Mouse (Mus musculus) liver (tissue): ENCODE data around the gene Slc7a6os.
A peak's percentile ranks its signal among the peaks of the same experiment; 100 is the strongest.
"Not testable (repeated sequence)": the region's sequence is repeated elsewhere in the genome, so short reads cannot be mapped to it uniquely, and the experiment has no call there.

Experiments
- DNase-seq: peaks from one replicate; pipeline ENCODE4 v3.0.0-alpha.2; 2020; ENCODE audit warnings: mixed read lengths

Gene Slc7a6os

DNA sequence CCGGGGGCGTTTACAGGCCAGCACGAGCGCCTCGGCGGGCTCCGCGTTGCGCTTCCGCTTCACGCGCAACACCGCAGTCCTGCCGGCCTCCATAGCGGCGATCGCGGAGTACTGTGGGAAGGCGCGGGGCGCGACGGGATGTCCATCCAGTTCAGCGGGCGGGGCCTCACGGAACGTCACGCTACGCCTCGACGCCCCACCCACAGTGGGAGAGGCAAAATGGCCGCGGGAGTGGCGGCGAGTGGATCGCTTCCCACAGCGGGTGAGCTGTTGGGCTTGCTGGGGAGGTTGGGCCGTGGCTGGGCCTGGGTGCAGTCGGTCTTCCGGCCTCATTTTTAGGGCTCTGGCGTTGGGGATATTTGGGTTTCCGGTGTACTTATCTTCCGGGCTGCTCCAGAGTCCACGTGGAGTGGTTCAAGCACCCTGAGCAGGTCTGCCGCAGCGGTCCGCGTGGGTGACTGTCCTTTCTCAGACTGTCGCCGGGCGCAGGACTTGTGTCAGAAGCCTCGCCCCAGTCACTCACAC lies at the start of gene Slc7a6os, which contains the start of gene Prmt7:
Gene Slc7a6os (minus strand): TSS at position 115 of the 525 bp plus-strand sequence.
Gene Prmt7 (plus strand): TSS at position 116 of the 525 bp plus-strand sequence.
- DNase-seq = peak; percentile 96

- no peak for DNase-seq
These were observed 49.0 kb upstream of the Slc7a6os start for GRCm38 (mm10) chr8:106259579-106260255.

GRCm38 (mm10) chr8:106258169-106258568 lies 47.4 kb upstream of the Slc7a6os start:
- DNase-seq = no peak

DNA sequence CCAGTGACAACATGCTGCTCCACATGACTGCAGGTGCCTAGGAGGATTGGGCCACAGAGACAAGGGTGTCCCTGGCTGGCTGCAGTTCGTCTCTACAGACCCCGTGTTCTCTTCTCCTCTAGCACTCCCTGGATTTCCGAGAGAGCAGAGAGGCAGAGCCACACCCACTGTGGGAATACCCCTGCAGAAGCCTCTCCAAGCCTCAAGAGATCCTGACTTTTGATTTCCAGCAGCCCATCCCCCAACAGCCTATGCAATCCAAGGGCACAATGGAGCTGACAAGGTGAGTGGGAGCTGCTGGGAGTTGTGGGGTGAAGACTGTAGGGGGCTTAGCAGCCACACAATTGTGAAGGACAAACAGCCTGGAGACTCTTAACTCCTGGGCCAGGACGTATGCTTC lies 39.5 kb upstream of the Slc7a6os start:
- DNase-seq = no peak

GRCm38 (mm10) chr8:106237106-106237505 lies 26.4 kb upstream of the Slc7a6os start:
- no peak for DNase-seq

DNA sequence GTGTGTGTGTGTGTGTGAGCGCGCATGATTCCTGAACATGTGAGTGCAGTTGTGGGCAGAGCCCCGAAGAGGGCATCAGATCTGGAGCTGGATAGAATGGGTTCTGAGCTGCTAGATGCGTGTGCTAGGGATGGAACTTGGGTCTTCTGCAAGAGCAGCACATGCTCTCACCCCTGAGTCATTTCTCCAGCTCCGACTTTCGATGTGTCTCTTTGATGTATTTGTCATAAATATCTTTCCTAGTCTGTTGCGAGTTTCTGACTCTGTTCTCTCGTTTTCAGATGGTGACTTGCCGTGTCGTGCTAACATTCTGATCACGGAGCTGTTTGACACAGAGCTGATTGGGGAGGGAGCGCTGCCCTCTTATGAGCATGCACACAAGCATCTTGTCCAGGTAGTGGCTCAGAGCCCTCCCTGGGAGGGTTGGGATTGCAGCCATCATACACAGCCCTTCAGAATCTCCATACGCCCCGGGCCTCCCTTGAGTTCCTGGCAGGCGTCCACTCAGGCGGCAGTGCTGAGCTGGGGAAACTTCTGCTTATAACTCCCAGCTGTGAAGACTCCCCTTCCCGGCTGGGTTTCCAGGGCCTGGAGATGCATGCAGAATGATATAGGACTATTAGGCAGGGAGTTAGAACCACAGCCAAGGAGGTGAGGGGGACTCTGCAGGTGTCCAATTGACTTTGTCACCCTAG lies 24.0 kb upstream of the Slc7a6os start:
- DNase-seq = no peak

- no peak for DNase-seq
These were observed 22.0 kb upstream of the Slc7a6os start for GRCm38 (mm10) chr8:106232751-106233150.

GRCm38 (mm10) chr8:106231536-106231935 lies 20.8 kb upstream of the Slc7a6os start:
- no peak for DNase-seq

- DNase-seq = peak; percentile 52
These were observed 15.9 kb upstream of the Slc7a6os start for GRCm38 (mm10) chr8:106226589-106226988.

DNA sequence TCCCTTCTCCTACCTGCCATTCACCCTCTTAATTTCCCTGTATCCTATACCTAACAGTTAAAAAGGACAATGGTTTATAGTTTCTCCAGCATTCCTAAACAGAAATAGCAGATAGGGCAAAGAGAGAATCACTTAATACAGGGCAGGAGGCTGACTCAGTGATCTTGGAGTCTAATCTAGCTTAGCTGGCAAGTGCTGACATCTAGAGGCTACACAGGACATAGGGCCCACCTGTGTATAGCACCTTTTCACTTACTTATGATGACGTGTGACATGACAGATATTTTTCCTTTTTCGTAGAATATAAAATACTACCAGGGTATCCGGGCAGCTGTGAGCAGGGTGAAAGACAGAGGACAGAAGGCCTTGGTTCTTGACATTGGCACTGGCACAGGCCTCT lies 8.9 kb upstream of the Slc7a6os start:
- DNase-seq = no peak

DNA sequence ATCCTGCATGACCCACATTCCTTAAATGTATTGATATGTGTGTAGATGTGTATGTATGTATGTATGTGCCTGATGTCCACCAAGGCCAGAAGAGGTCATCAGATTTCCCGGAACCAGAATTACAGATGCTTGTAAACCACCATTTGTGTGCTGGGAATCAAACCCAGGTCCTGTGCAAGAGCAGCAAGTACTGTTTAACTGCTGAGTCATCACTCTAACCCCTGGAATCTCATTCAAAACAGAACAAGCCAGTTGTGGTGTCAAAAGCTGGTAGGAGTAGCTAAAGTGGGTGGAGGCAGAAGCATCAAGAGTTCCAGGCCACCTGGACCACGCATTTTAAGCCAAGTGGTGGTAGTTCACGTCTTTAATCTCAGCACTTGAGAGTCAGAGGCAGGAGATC lies 3.2 kb upstream of the Slc7a6os start:
- DNase-seq = no peak

DNA sequence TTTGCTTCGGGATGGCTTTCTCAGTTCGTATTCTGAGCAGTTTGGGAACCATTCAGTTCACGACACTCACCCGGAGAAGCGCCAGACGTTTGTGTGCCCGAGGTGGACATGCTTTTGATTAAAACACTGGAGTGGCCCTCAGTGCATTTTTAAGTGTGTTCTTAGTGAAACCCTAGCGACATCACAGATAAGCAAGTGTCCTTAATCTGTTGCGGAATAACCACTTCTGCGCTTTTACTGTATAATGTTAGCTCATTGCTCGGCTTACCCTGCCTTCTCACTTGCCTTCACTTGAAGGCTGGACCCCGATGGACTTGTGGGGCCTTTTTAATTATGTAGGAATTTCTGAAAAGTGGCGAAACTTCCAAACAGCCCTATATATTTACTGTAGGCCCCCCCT lies 686 bp upstream of the Slc7a6os start:
- DNase-seq = no peak

GRCm38 (mm10) chr8:106210035-106210731 lies 552 bp downstream of the Slc7a6os start:
- peak; percentile 22 for DNase-seq

DNA sequence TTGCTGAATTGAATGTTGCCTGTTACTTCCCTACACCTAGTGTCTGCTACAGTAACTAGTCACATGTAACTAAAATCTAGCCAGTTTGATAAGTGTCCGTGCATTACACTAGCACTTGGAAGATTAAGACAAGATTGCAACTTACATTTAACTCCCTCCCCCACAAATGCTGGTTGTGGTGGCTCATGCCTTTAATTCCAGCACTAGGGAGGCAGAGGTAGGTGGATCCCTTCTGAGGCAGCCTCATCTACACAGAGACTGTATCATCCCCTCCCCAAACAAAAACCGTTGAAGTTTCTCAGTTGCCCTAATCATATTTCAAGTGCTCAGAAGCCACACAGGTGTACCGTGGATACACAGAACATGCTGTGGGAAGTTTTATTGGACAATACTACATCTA lies 11.1 kb downstream of the Slc7a6os start:
- DNase-seq = not testable (repeated sequence)

DNA sequence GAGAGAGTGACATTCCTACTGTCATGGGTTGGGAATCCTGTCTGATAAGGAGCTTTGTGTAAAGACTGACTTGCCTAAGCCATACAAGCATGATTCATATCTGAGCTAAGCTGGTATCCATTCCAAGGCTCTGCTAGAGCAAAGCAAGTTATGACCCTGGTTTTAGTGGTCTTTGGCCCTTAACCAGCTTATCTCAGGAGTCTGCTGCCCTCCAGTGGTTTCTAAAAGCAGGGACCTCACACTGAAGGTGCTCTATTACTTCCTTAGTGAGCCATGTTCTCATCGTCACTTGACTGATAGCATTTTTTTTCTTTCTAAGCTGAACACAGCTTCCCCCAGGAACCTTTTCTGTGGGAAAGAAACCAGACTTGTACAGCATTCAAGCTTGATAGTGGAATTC lies 12.0 kb downstream of the Slc7a6os start:
- peak; percentile 18 for DNase-seq

DNA sequence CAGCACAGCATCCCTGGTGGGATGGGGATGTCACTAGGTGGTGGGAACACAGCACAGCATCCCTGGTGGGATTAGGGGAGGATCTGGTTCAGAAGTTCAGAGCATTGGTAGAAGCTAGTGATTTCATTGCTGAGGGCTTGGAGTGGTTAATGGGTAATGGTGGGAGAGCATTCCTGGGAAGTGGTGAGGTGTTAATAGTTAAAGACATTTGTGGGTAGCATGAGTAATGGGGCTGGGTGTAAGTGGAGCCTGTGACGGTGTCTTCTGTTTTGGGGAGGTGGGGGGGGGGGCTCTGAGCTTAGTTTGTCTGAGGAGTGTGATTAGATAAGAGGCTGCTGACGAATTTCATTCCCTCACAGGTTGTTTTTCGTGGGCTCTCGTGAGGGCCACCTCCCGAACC lies 16.7 kb downstream of the Slc7a6os start:
- no peak for DNase-seq

- no peak for DNase-seq
These were observed 17.6 kb downstream of the Slc7a6os start for GRCm38 (mm10) chr8:106193162-106193561.

DNA sequence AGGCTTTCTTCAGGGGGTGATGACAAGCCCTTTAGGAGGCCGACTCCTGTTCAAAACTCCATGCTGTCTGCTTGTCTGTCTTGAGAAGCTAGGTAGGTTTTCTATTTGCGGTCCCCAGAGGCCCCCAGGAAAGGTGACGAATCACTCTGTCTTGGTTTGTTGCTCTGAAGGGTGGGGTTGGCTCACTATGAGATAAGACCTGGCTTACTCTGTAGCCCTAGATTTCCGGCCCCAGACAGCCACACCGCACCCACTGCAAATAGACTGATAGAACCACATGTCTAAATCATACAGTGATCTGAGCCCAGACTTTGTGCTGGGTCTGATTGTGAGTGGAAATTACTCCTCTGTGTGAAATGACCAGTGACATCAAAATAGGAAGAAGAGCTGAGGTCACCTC lies 19.1 kb downstream of the Slc7a6os start:
- peak; percentile 56 for DNase-seq

GRCm38 (mm10) chr8:106189162-106189561 lies 21.6 kb downstream of the Slc7a6os start:
- DNase-seq = no peak

- no peak for DNase-seq
These were observed 24.3 kb downstream of the Slc7a6os start for GRCm38 (mm10) chr8:106186394-106186793.

DNA sequence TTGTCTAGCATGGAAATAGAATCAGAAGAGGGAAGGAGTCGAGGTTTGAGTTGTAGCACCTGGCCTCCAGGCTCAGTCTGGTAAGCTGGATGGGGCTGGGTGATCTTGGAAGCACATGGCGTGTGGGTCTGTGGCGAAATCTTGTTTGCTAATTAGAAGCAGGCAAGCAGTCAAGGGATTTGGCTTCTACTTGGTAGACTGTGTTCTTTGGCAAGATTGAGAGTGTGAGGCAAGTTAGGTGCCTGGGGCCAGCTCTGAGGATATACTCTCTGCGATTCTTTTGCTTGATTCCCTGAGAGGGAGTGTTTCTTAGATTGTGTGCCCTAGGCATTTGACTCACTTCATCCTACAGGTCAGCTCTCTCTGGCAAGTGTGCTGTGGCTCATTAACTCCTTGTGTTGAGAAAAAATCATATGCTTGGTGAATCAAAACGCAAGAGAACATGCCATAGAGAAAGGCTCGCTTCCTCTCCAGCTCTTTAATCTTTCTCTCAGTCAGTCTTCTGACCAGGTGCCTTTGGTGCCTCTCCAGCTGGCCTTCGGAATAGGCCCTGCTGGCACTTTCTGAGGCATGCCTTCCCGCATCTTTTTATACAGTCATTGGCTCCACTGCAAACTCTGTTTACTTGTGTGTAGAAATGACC lies 25.0 kb downstream of the Slc7a6os start:
- DNase-seq = no peak

DNA sequence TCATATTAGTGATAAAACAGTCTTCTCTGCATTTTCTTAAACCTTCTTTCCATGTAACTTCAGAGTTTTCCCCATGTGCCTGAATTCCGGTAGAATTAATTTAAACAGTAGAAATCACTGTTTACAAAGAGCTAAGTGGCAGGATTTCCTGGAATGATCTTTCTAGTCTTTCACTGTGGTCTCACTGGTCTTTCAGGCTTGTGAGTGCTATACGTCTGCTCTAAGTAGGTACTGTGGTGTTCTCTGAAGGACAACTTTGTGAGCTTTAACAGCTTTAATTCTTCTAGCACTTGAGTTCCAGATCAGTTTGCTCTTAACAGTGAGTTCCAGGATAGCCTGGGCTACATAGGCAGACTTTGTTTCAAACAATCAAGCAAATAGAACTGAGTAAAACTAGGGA lies 32.3 kb downstream of the Slc7a6os start:
- no peak for DNase-seq

- no peak for DNase-seq
These were observed 33.1 kb downstream of the Slc7a6os start for GRCm38 (mm10) chr8:106177594-106177993.
